Comparison of ENCODE assay signal across 8 mouse cellular contexts in genomic region chr7:44996672-44997071, GRCm38 (mm10). TPM values are rescaled to one million over a fixed set of nuclear protein-coding genes. Genes with fewer than 3 reads are reported as not detected.
DNase-seq lines count a peak whose midpoint lies in the region; ATAC-seq and TF ChIP-seq lines count a peak whose summit lies in the region.

No protein-coding gene starts in this region.

- in situ Hi-C loops in ES-E14 (cut with MboI; ENCODE audit: low sequenced_read_pairs in 2 of 2, unreplicated experiment in 2 of 2) = no loop called here

- H3K9me3 ChIP-seq in heart, embryonic 13.5 days = no peaks in the 10 kb centered on the region
- no peaks in the 10 kb centered on the region for H3K9me3 ChIP-seq in ES-E14 (ENCODE audit: control insufficient read depth, insufficient read depth, low read depth, low read length)
- H3K9me3 ChIP-seq in forebrain, postnatal 0 days (ENCODE audit: low read length) = no peaks in the 10 kb centered on the region
- no peaks in the 10 kb centered on the region for H3K9me3 ChIP-seq in liver, embryonic 16.5 days (replicated peaks; ENCODE audit: control insufficient read depth, low read length)

- no peaks in the 10 kb centered on the region for H3K27me3 ChIP-seq in heart, embryonic 13.5 days (replicated peaks)
- H3K27me3 ChIP-seq in forebrain, postnatal 0 days (ENCODE audit: insufficient read depth, low read length) = no peaks in the 10 kb centered on the region
- no peaks in the 10 kb centered on the region for H3K27me3 ChIP-seq in liver, embryonic 16.5 days (ENCODE audit: control insufficient read depth, insufficient read depth, low read depth, low read length)

- H3K4me3 ChIP-seq in heart, embryonic 13.5 days = peak overlapping the region; percentile 62
- peak overlapping the region; percentile 85 to 92 for H3K4me3 ChIP-seq in ES-E14 (ENCODE audit: insufficient read depth in 1 of 2, low read depth in 1 of 2, low read length in 2 of 2, poor library complexity in 1 of 2, severe bottlenecking in 1 of 2)
- H3K4me3 ChIP-seq in forebrain, postnatal 0 days (ENCODE audit: low read depth, low read length) = peak overlapping the region; percentile 53
- peak overlapping the region; percentile 69 for H3K4me3 ChIP-seq in liver, embryonic 16.5 days (ENCODE audit: low read depth, low read length)

- no peak for ATAC-seq in heart, embryonic 13.5 days (ENCODE audit: extremely low read depth, insufficient number of reproducible peaks, low FRiP score, low TSS enrichment)
- no peak for ATAC-seq in forebrain, postnatal 0 days
- ATAC-seq in liver, embryonic 16.5 days (ENCODE audit: low read depth) = no peak

- intact Hi-C loops in heart, postnatal 10 days (cut with DNase I) = no loop called here

- peak overlapping the region; percentile 90 for H3K27ac ChIP-seq in heart, embryonic 13.5 days (replicated peaks)
- no peak overlapping the region for H3K27ac ChIP-seq in ES-E14 (ENCODE audit: insufficient read depth, low read depth, low read length, poor library complexity, severe bottlenecking)
- H3K27ac ChIP-seq in forebrain, postnatal 0 days (ENCODE audit: low read depth, low read length) = no peak overlapping the region
- peak overlapping the region; percentile 37 for H3K27ac ChIP-seq in liver, embryonic 16.5 days (ENCODE audit: low read length)

- no peak for DNase-seq in heart, postnatal 10 days
- no peak for DNase-seq in ES-E14 (ENCODE audit: low read depth, low spot score)
- DNase-seq in forebrain, postnatal 0 days = no peak
- no peak for DNase-seq in cerebellum, postnatal 10 days
- DNase-seq in layer of hippocampus, postnatal 36 days = no peak
- no peak for DNase-seq in frontal cortex, postnatal 14 days (ENCODE audit: low spot score in 2 of 2)

- H3K36me3 ChIP-seq in heart, embryonic 13.5 days = peaks cover 67% of the 10 kb centered on the region
- peaks cover 40% of the 10 kb centered on the region for H3K36me3 ChIP-seq in ES-E14 (ENCODE audit: control insufficient read depth, insufficient read depth, low read length, poor library complexity, severe bottlenecking)
- H3K36me3 ChIP-seq in forebrain, postnatal 0 days (ENCODE audit: insufficient read depth) = peaks cover 16% of the 10 kb centered on the region
- H3K36me3 ChIP-seq in liver, embryonic 16.5 days (ENCODE audit: control insufficient read depth, insufficient read depth) = peaks cover 19% of the 10 kb centered on the region

- H3K4me1 ChIP-seq in heart, embryonic 13.5 days = peaks cover 44% of the 10 kb centered on the region
- peaks cover 2 to 14% of the 10 kb centered on the region in 2 experiments; a peak in 1 of 4 replicates for H3K4me1 ChIP-seq in ES-E14 (ENCODE audit: control insufficient read depth in 2 of 2, insufficient read depth in 2 of 2, low read length in 2 of 2, poor library complexity in 1 of 2)
- peaks cover 4% of the 10 kb centered on the region; the same call in 1 of the 2 replicates for H3K4me1 ChIP-seq in forebrain, postnatal 0 days (ENCODE audit: insufficient read depth)
- peaks cover 25% of the 10 kb centered on the region for H3K4me1 ChIP-seq in liver, embryonic 16.5 days (ENCODE audit: control insufficient read depth, low read depth, low read length)

- H3K4me2 ChIP-seq in heart, embryonic 13.5 days = peak overlapping the region; percentile 92
- H3K4me2 ChIP-seq in forebrain, postnatal 0 days (ENCODE audit: low read depth) = peak overlapping the region; percentile 88
- peak overlapping the region; percentile 87 for H3K4me2 ChIP-seq in liver, embryonic 16.5 days (ENCODE audit: low read depth, low read length)

- WGBS in heart, embryonic 13.5 days = 13% methylated on average over 10 of the region's 10 CpGs
- WGBS in forebrain, postnatal 0 days = 12% methylated on average over 10 of the region's 10 CpGs
- 12% methylated on average over 10 of the region's 10 CpGs for WGBS in liver, embryonic 16.5 days (ENCODE audit: insufficient replicate concordance)

- peak overlapping the region; percentile 87 for H3K9ac ChIP-seq in heart, embryonic 13.5 days
- H3K9ac ChIP-seq in ES-E14 (ENCODE audit: insufficient read depth, low read depth, low read length, poor library complexity, severe bottlenecking) = peak overlapping the region; percentile 78
- H3K9ac ChIP-seq in forebrain, postnatal 0 days = no peak overlapping the region
- peak overlapping the region; percentile 88 for H3K9ac ChIP-seq in liver, embryonic 16.5 days (ENCODE audit: low read depth, low read length)

- TF ChIP-seq CTCF in forebrain, postnatal 0 days (IDR thresholded peaks at IDR 0.05; ENCODE audit: low read depth) = no peak

TF ChIP-seq in ES-E14, 5 proteins besides CTCF, POLR2A, EP300 and RAD21:
- no peak for TF ChIP-seq CHD2 (IDR thresholded peaks at IDR 0.05; ENCODE audit: low read depth, low read length)
TF ChIP-seq in ES-E14: peak in this region for 0.

RNA-seq across cellular contexts. Expression of gene Irf3, which starts 0.8 kb away (rescaled TPM):
- polyA plus RNA-seq in heart, embryonic 13.5 days (2015; fragmentation: Nextera tagmentation; extraction: Ambion mirVana) = 63.6 and 68.1 TPM in 2 replicates
- 10 to 100 TPM; 34.1 to 47.9 TPM for total RNA-seq in heart, postnatal 10 days (2021)
- total RNA-seq in ES-E14 (2012; rRNA removed) = 45.9 and 68.4 TPM in 2 replicates
- total RNA-seq in forebrain, postnatal 0 days (2014; rRNA removed) = 39.3 and 39.7 TPM in 2 replicates
- polyA plus RNA-seq in forebrain, postnatal 0 days (2015; fragmentation: Nextera tagmentation; extraction: Ambion mirVana) = 23.1 and 24.0 TPM in 2 replicates
- 39.8 and 43.2 TPM in 2 replicates for polyA plus RNA-seq in liver, embryonic 16.5 days (2015; fragmentation: Nextera tagmentation; extraction: Ambion mirVana)
- 10 to 100 TPM; 45.9 to 51.0 TPM for total RNA-seq in layer of hippocampus, postnatal 36 days (2021)

RNA-seq across cellular contexts. Expression of gene Bcl2l12, which starts 1.8 kb away (rescaled TPM):
- polyA plus RNA-seq in heart, embryonic 13.5 days (2015; fragmentation: Nextera tagmentation; extraction: Ambion mirVana) = 36.0 and 36.3 TPM in 2 replicates
- total RNA-seq in heart, postnatal 10 days (2021) = 10 to 100 TPM; 14.5 to 15.9 TPM
- total RNA-seq in ES-E14 (2012; rRNA removed) = 11.9 and 13.0 TPM in 2 replicates
- total RNA-seq in forebrain, postnatal 0 days (2014; rRNA removed) = 7.5 and 7.9 TPM in 2 replicates
- 7.8 and 8.5 TPM in 2 replicates for polyA plus RNA-seq in forebrain, postnatal 0 days (2015; fragmentation: Nextera tagmentation; extraction: Ambion mirVana)
- polyA plus RNA-seq in liver, embryonic 16.5 days (2015; fragmentation: Nextera tagmentation; extraction: Ambion mirVana) = 11.0 and 12.2 TPM in 2 replicates
- total RNA-seq in layer of hippocampus, postnatal 36 days (2021) = 1 to 10 TPM; 3.0 to 4.1 TPM

RNA-seq across cellular contexts. Expression of gene Prmt1, which starts 10.3 kb away (rescaled TPM):
- polyA plus RNA-seq in heart, embryonic 13.5 days (2015; fragmentation: Nextera tagmentation; extraction: Ambion mirVana) = 438 and 486 TPM in 2 replicates
- total RNA-seq in heart, postnatal 10 days (2021) = 100 to 1,000 TPM; 198 to 216 TPM
- 413 and 429 TPM in 2 replicates for total RNA-seq in ES-E14 (2012; rRNA removed)
- 208 and 220 TPM in 2 replicates for total RNA-seq in forebrain, postnatal 0 days (2014; rRNA removed)
- 598 and 639 TPM in 2 replicates for polyA plus RNA-seq in forebrain, postnatal 0 days (2015; fragmentation: Nextera tagmentation; extraction: Ambion mirVana)
- polyA plus RNA-seq in liver, embryonic 16.5 days (2015; fragmentation: Nextera tagmentation; extraction: Ambion mirVana) = 95.6 and 98.6 TPM in 2 replicates
- 100 to 1,000 TPM; 155 to 168 TPM for total RNA-seq in layer of hippocampus, postnatal 36 days (2021)

RNA-seq across cellular contexts. Expression of gene Scaf1, which starts 19.5 kb away (rescaled TPM):
- 27.0 and 27.1 TPM in 2 replicates for polyA plus RNA-seq in heart, embryonic 13.5 days (2015; fragmentation: Nextera tagmentation; extraction: Ambion mirVana)
- total RNA-seq in heart, postnatal 10 days (2021) = 10 to 100 TPM; 68.5 to 70.1 TPM
- 39.0 and 39.2 TPM in 2 replicates for total RNA-seq in ES-E14 (2012; rRNA removed)
- total RNA-seq in forebrain, postnatal 0 days (2014; rRNA removed) = 58.7 and 72.5 TPM in 2 replicates
- 43.4 and 50.0 TPM in 2 replicates for polyA plus RNA-seq in forebrain, postnatal 0 days (2015; fragmentation: Nextera tagmentation; extraction: Ambion mirVana)
- polyA plus RNA-seq in liver, embryonic 16.5 days (2015; fragmentation: Nextera tagmentation; extraction: Ambion mirVana) = 9.8 and 9.9 TPM in 2 replicates
- total RNA-seq in layer of hippocampus, postnatal 36 days (2021) = 100 to 1,000 TPM; 149 to 155 TPM

RNA-seq across cellular contexts. Expression of gene Rras, which starts 21.1 kb away (rescaled TPM):
- 71.6 and 82.6 TPM in 2 replicates for polyA plus RNA-seq in heart, embryonic 13.5 days (2015; fragmentation: Nextera tagmentation; extraction: Ambion mirVana)
- total RNA-seq in heart, postnatal 10 days (2021) = 10 to 100 TPM; 71.6 to 75.7 TPM
- total RNA-seq in ES-E14 (2012; rRNA removed) = 11.1 and 14.4 TPM in 2 replicates
- total RNA-seq in forebrain, postnatal 0 days (2014; rRNA removed) = 2.9 and 4.2 TPM in 2 replicates
- polyA plus RNA-seq in forebrain, postnatal 0 days (2015; fragmentation: Nextera tagmentation; extraction: Ambion mirVana) = 10.6 and 13.1 TPM in 2 replicates
- polyA plus RNA-seq in liver, embryonic 16.5 days (2015; fragmentation: Nextera tagmentation; extraction: Ambion mirVana) = 20.9 and 23.2 TPM in 2 replicates
- 1 to 10 TPM; 9.7 TPM for total RNA-seq in layer of hippocampus, postnatal 36 days (2021)

Comparison
In these comparisons a context has a peak if more than half of its experiments do, and no peak if none do; other contexts are left out.
1. H3K27ac ChIP-seq: peak in heart, embryonic 13.5 days (single experiment) and liver, embryonic 16.5 days (single experiment); none in ES-E14 (single experiment) and forebrain, postnatal 0 days (single experiment).
2. Peak in every context shown above with its lines, with median percentiles within 50 percentile points of each other: H3K4me2 ChIP-seq and H3K4me3 ChIP-seq.